Mouse (Mus musculus) cerebellum, adult 8-10 months (tissue): ENCODE measurements around the gene Rnf224.
"Not testable (repeated sequence)": the region's sequence is repeated elsewhere in the genome, so short reads cannot be mapped to it uniquely, and the experiment has no call there.

Source experiments
- DNase-seq: peaks from one replicate; pipeline ENCODE4 v3.0.0; 2022

The Rnf224 gene

DNA sequence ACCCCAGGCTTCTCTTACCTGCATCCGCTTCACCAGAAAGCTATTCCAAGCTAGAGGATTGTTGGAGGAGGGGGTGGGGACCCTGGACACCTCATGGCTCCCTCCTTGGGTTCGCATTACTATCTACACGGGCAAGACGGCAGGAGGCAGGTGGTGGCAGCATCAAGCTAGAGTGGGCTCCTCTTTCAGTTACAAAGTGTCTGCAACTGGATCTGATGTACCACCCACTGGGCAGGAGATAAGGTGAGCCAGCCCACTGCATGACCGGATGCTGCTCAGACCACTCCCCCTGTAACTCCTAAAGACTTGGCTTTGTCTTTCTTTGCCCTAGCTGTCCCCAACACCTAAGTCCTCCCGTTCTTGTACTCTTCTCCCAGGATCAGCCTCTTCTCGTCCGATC, at the start of gene Rnf224:
Rnf224 (minus strand) TSS at position 174 of the 400 bp plus-strand sequence.
- no peak for DNase-seq

DNA sequence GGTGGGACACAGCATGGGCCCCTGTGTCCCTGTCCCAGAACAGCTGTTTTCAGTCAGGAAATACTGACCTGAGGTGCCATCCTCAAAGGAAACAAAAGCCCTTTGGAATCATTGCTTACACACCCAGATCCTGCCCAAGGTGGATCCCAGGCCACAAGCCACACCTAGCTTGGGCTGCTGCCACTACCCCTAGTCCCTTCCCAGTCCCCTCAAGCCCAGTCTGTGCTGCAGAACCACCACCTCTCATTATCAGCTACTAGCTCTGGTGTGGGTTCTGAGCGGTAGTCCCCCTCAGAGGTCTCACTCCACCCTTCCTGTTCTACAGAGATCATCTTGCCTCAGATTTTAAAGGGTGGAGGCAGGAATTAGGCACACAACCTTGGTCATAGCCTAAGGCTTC, 49.7 kb upstream of the Rnf224 start:
- no peak for DNase-seq

DNA sequence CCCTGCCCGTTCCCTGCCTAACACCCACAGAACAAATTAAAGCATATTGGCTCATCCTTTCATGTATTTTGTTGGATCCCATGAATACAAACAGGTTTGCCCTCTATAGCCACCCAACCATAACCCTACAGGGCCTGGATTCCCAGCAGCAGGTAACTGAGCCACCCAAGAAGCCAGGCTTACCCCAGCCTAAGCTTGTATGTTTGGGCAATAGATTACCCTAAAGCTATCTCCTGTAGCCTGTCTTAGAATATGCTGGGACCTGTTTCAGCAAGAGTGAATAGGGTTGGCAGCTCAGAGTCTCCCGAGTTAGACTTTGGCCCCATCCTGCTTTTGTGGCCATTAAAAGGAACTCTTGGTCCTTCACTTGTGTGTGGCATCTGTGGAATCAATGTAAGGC, 49.0 kb upstream of the Rnf224 start:
- DNase-seq, result no peak

DNA sequence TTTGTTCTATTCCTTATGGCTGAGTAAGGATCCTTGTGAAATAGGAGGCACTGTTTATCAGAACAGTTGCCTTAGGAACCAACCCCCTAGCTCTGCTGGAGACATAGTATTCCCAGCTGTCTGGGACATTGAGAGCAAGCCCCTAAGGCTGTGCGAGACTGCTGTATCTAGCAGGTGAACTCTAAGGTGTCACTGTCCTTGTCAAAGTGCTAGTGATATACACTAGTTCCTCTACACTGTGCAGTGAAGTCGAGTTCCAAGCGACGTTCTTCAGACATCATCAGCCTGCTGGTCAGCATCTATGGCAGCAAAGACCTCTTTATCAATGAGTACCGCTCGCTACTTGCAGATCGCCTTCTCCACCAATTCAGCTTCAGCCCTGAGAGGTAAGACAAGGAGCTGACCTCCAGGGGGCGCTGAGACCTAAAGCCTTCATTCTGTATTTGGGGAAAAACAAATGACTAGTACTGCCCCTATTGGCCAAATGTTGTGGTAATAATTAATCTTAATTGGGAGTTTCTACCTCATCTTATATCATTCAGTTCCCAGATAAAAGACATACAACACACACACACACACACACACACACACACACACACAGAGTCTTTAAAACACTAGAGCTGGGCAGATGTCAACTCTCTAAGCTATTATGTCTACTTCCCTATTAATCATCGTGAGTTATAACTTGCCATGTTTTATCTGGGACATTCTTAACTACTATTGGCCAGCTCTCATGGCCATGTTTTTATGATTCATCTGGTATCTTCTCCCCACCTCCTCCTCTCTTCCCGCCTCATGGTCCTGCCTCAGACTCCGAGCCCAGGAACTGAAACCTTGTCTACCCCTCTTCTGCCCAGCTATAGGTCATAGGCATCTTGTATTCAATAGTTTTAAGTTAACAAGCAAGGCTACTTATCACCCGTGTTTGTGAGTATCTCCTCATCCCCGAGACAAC, 42.6 kb upstream of the Rnf224 start:
- peak; percentile 88 for DNase-seq

DNA sequence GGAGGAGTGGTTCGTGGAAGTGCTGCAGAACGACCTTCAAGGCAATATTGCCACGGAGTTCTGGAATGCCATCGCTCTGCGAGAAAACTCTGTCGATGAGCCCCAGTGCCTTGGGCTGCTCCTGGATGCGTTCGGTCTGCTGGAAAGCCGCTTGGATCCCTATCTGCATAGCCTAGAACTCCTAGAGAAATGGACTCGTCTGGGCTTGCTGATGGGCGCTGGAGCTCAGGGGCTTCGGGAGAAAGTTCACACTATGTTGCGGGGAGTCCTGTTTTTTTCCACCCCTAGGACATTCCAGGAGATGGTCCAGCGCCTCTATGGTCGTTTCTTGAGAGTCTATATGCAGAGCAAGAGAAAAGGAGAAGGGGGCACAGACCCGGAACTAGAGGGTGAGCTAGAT, 36.4 kb upstream of the Rnf224 start:
- DNase-seq, result no peak

DNA sequence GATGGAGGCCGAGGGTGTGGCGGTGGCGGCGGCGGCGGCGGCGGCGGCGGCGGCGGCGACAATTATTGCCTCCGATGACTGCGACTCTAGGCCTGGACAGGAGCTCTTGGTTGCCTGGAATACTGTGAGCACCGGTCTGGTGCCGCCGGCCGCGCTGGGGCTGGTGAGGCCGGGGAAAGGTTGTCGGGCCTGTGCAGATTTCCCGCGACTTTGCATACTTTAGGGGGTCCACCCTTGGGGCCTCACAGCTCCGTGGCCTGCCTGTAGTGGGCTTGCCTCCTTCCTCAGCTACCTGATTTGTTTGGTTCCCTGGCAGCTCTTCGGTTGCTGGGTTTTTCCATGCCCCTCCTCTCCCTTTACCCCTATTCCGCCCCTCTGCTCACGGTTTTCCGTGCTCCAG, 35.9 kb upstream of the Rnf224 start:
- DNase-seq, result no peak

DNA sequence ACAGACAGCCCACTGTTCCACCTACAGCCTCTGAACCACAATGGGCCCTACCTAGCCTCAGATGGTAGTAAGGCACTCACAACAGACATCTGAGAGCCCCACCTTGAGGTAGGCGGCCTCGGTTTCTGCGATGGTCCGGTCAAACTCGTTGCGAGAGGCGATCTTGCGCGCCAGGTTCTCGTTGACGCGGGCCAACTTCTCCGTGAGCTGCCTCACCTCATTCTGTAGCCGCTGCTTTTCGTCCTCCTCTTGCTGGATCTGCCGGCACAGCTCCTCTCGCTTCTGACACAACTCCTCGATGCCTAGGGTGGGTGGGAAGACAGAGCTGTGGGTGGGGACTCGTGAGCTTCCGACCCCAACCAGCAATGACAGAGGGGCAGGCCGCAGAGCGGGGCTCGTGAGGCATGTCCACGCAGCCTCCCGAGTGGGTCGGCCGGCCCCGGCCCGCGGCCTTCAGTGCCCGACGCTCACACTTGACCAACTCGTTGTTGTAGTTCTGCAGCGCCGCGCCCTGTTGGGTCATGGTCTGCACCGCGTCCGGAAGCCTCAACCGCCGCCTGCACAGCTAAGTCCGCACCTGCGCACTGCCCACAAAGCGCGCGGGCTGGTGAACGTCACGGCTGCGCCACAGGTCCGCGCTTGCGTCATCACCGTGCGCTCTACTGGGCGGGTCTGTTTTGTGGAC, 35.4 kb upstream of the Rnf224 start, which contains the start of the genes Ssna1 and Anapc2:
Ssna1 (minus strand) TSS at position 612 of the 685 bp plus-strand sequence.
Anapc2 (plus strand) TSS at position 652 of the 685 bp plus-strand sequence.
- peak; percentile 97 for DNase-seq

DNA sequence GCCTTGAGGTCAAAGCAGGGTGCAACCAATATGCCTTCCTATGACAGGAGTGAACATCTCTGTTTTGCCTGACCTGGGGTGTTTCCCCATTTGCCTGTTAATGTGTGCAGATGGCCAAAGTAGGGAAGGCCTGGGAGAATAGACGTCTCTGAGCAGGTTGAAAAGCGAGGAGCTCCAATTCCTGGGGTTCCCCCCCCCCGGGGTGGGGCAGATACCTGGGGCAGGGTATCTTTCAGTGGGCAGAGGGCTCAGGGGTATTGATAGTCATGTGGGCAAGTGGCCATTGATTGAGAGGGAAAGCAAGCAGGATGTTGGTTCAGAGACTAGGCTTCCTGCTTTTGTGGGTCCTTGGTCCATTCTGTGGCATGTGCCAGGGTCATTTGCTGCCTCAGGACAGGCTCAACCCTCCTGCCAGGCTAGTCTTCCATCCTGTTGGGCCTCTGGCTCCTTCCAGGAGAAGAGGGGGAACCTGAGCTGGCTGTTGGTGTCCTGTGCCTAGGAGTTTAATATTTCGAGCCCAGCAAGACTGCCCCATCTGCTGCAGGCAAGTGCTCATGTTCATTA, 31.2 kb upstream of the Rnf224 start:
- DNase-seq, result no peak

DNA sequence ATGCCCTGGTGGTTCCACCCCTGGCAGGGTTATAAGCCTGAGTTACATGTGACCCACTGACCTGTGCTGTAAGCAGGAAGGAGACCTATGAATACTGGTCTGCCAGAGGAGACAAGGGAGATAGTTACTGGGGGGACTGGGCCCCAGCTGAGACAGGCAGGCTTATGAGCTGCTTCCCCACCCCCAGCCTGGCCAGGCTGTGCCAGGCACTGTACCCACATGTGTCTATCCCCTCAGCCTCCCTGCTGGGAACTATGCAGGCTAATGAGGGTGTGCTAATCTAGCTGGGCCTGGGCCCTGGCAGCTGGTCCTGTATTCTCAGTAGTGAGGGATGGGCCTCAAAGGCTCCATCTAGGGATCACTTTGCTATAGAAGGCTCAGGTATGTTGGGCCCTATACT, 30.7 kb upstream of the Rnf224 start:
- DNase-seq, result no peak

DNA sequence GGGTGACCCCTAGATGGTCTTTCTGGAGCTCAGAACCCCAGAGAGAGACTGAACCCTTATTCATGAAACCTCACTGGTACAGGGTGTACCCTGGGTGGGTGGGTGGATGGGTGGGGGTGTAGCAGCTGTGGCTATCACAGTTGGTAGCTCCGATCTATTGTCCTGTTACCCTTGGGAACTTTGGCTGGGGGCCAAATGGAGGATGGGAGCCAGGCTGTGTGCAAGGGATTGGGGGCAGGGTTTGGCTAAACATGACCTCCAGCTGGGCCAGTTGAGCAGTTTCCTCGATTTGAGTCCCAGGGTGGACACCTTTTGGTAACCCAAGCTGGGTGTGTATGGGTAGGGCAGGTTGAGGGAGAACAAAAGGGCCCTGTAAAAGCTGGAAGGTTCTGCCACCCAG, 30.1 kb upstream of the Rnf224 start:
- peak; percentile 80 for DNase-seq

DNA sequence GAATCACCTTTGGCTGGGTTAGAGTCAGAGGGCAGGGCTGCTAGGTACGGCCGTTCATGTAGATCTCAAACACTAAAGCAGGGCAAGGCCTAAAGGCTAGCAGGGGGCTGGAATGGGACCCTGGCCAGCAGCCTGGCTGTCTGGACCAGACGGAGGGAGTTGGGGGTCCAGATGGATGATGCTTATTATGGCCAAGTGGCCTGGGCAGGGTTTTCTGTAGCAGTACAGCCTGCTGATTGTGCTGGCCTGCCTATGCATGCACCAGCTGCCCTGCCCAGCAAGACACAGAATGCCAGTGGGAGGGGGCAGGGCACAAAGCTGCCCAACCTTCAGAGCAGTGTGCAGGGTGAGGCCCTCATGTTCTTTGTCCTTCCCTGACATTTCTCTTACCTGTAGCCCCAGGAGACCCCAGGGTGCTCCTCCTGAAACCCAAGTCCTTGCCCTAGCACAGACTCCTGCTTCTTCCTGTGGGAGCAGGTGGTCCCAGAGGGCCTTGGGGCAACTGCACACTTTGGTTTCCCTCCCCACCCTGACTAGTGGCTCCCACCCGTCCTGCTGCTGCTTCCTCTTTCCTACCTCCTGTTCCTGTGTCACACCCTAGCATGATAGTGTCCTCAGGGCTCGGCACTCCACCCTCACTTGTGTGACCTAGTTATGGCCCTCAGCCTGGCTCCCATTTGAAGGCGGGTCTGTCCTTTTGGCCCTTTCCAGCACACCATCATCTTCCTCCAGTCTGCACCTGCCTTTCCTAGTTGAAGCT, 29.5 kb upstream of the Rnf224 start:
- DNase-seq, result peak; percentile 96

DNA sequence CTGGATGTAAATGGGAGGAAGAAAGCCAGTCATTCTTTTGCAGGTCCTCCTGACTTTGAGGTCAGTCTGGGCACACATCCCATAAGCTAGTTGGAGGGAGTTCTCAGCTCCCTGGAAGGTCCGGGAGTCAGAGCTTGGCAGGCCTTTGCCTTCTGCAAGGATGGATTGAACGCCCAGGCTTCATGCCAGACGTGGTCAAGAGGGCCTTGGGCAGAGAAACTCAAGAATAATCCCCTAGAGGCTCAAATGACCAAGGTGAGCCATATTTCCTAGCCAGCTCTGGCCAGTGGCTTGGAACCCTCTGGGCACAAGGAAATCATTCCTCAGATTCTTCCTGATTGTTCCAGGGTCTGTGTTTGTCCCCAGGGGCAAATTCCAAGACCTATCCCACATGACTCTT, 28.3 kb upstream of the Rnf224 start:
- peak; percentile 87 for DNase-seq

DNA sequence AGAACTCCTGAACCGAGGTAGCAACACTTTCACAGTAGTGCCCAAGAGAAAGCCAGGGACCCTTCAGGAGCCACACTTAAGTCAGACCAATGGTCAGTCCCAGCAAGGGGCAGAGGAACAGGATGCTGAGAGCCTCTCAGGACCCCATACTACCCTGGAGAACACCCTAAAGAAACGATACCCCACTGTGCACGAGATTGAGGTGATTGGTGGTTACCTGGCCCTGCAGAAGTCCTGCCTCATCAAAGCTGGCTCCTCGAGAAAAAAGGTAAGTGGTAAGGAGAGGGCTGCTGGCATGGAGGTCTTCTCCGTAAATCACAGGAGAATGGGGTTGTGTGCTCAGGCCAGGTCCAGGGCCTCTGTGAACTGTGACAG, 27.7 kb upstream of the Rnf224 start:
- no peak for DNase-seq

DNA sequence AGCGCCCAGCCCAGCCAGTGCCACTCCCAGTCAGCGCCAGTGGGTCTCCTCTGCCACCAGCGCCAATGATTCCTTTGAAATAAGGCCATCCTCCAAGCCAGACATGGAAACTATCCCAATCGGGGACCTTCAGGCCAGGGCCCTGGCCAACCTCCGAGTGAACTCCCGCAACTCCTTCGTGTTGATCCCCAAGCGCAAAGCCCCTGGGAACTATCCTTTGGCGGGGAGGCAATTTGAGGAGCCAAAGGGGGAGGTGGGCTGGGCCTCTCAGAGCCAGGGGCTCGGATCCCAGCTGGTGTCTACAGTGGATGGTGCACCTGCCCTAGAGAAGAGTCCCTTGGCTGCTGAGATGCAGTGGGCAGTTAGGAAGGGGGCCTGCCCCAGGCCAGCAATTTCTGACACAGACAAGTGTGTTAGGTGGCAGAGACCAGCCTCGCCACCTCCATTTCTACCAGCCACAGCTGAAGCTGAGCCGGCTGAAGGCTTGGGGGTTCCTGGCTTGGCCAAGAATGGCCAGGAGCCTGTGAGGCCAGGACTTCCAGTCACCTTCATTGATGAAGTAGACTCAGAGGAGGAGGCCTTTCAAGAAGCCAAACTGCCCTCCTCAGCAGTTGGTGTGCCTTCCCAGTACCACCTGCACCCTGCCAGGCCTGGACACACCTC, 27.2 kb upstream of the Rnf224 start:
- peak; percentile 49 for DNase-seq

DNA sequence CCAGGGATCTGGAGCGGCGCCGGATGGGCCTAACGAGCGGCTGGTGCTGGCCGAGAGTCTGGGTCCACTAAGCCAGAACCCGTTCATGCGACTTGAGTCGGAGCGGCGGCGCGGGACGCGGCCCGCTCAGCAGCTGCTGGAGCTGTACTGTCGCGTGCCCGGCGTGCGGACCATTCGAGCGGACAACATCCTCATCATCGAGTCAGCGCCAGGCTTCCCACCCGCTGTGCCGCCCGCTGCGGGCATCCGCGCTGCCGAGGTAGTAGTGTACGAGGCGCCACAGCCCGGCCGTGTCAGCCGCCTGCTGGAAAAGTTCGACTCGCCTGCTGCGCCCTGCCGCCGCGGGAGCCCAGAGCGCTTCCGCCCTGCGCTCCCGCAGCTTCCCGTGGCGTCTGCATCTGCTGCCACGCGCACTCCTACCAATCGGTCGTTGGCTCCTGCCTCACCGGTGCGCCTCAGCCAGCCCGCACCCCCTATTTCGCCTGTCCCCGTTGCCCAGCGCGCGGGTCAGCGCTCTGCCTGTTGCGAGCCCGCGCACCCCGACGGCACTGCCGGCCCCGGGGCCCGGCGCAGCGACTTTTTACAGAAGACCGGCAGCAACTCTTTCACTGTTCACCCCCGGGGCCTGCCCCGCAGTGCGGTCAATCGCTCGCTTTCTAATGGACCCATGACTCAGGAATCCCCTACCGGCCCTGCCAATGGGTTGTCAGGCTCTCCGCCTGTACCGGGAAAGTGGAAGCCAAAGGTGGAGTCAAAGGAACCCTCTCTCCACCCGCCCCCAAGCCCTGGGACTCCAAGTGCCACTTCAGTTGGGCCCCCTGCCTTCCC, 26.4 kb upstream of the Rnf224 start:
- peak; percentile 82 for DNase-seq

DNA sequence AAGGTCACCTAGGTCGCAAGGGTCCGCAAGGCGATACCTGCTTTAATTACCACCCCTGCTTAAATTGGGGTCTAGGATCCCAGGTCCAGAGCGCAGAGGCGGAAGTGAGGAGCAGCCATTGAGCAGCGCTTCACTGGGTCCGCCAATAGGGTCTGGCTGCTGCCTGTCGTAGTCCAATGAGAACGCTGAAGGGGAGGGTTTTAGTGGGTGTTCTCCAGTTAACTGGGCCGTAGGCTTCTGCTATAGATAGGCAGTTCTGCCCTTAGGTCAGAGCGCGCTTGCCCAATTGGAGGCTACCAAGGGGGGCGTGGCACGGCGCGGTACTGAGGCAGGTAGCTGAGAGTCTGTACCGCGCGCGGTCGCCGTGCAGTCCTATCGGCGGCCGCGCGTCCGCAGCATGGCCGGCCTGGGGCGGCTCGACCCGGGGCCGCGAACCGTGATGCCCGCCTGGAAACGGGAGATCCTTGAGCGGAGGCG, 25.7 kb upstream of the Rnf224 start, which contains the start of gene Tprn:
Tprn (plus strand) TSS at position 328 of the 477 bp plus-strand sequence.
- peak; percentile 95 for DNase-seq

DNA sequence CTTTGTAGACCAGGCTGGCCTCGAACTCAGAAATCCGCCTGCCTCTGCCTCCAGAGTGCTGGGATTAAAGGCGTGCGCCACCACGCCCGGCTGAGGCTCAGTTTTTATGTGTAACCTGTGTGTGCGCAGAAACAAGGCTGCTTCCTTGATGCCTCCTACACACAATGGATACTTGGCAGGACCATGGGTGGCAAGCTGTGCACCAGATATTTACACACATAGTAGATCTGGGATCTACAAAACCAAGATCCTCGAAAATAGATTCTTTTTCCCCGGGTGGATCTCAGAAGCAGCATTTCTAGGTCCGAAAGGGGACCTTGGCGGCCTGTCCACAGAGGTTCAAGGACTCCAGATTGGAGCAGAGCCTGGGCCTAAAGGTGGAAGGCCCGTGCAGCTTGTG, 25.3 kb upstream of the Rnf224 start:
- DNase-seq, result no peak

DNA sequence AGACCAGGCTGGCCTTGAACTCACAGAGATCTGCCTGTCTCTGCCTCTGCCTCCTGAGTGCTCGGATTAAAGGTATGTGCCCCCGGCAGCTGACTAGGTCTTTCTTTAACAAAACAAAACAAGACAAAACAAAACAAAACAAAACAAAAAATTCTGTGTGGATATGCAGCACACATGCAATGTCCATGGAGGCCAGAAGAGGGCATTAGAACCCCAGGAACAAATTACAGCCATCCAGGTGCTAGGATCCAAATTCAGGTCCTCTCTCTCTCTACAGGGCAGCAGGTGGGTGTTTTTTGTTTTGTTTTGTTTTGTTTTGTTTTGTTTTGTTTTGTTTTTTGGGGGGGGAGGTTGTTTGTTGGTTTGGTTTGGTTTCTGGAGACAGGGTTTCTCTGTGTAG, 22.3 kb upstream of the Rnf224 start:
- DNase-seq, result no peak

DNA sequence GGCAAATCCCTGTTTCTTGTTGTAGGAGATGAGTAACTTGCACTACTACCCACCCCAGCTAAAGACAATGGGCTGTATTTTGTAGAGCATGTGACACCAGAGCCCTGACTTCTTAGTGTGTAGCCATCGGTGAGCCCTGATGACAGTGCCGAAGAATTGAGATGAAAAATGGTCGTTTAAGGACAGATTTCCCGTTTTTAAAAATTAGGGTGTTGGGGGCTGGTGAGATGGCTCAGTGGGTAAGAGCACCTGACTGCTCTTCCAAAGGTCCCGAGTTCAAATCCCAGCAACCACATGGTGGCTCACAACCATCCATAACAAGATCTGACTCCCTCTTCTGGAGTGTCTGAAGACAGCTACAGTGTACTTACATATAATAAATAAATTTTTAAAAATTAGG, 20.7 kb upstream of the Rnf224 start:
- DNase-seq, result not testable (repeated sequence)

DNA sequence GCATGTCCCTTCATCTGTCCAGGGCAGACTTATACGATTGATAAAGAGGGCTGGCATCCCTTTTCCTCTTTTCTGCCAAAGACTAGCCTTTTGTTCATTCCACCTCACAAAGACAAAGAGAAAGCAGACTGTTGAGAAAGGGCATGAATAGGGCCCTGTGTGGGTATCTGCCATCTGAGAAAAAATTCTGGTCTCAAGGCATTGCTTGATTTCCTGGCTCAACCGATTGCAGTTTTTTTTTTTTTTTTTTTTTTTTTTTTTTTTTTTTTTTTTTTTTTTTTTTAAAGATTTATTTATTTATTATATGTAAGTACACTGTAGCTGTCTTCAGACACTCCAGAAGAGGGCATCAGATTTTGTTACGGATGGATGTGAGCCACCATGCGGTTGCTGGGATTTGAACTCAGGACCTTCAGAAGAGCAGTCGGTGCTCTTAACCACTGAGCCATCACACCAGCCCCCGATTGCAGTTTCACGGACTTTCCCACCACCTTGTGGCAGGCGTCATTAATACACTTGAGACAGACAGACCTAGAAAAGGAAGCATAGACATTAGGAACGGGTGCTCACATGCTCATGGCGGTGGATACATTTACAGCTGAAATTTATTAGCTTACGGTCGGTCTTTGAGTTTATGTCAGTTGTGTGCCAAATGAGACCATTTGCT, 20.0 kb upstream of the Rnf224 start:
- not testable (repeated sequence) for DNase-seq
